ENCODE assay signal across 25 mouse cellular contexts in the genomic region with DNA sequence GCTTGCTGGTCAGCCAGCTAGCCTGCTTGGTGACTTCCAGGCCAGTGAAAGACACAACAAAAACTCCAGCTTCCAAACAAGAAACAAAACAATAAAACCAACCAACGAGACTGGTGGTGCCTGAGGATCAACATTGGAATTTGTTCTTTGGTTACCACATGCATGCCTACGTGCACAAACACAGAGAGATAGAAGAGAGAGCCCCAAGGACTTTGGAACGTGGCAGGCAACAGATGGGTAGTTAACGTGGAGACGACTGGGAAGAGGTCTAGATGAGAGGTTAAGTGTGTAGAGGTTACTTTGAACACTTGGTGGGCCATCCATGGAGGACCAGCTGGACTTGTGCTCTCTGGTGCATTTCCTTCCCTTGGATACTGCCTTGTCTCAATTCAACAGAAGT.
"Had no signal": no experiment of that assay in that cellular context is flagged by ENCODE, and none has a peak within 500 bp of the region (broad histone marks: within the 10 kb centered on the region; RNA-seq: fewer than 3 reads in every experiment).

No protein-coding gene starts in this region.

- H3K4me1 ChIP-seq: forebrain, embryonic 15.5 days; heart, embryonic 13.5 days; heart, embryonic 15.5 days; hindbrain, embryonic 13.5 days; hindbrain, embryonic 15.5 days; limb, embryonic 10.5 days; limb, embryonic 12.5 days; liver, embryonic 13.5 days; liver, embryonic 15.5 days had no signal

- H3K27me3 ChIP-seq: forebrain, embryonic 15.5 days; heart, embryonic 13.5 days; heart, embryonic 15.5 days; hindbrain, embryonic 13.5 days; hindbrain, embryonic 15.5 days; kidney, embryonic 15.5 days; limb, embryonic 12.5 days had no signal

- H3K4me2 ChIP-seq: forebrain, embryonic 15.5 days; heart, embryonic 11.5 days; heart, embryonic 13.5 days; heart, embryonic 15.5 days; hindbrain, embryonic 13.5 days; hindbrain, embryonic 15.5 days; kidney, embryonic 15.5 days; limb, embryonic 12.5 days; liver, embryonic 13.5 days; liver, embryonic 15.5 days had no signal

- H3K9ac ChIP-seq: forebrain, embryonic 15.5 days; forebrain, postnatal 0 days; heart, embryonic 13.5 days; heart, embryonic 15.5 days; hindbrain, embryonic 13.5 days; hindbrain, embryonic 15.5 days; kidney, embryonic 15.5 days; limb, embryonic 12.5 days; liver, embryonic 13.5 days; liver, embryonic 15.5 days had no signal

- H3K27ac ChIP-seq: forebrain, embryonic 15.5 days; heart, adult 2 months; heart, embryonic 13.5 days; heart, embryonic 15.5 days; hindbrain, embryonic 13.5 days; hindbrain, embryonic 15.5 days; hindbrain, postnatal 0 days; kidney, embryonic 15.5 days; kidney, postnatal 0 days; layer of hippocampus, adult 2 months; left cerebral cortex, adult 2 months; limb, embryonic 10.5 days; limb, embryonic 12.5 days; liver, embryonic 13.5 days; liver, embryonic 15.5 days had no signal

- H3K36me3 ChIP-seq: forebrain, embryonic 15.5 days; heart, embryonic 13.5 days; heart, embryonic 15.5 days; hindbrain, embryonic 13.5 days; hindbrain, embryonic 15.5 days; kidney, embryonic 15.5 days; limb, embryonic 10.5 days; limb, embryonic 12.5 days; liver, embryonic 13.5 days; liver, embryonic 15.5 days had no signal

- ATAC-seq: forebrain, embryonic 15.5 days; forebrain, postnatal 0 days; hindbrain, postnatal 0 days had no signal

- H3K9me3 ChIP-seq: forebrain, embryonic 15.5 days; heart, embryonic 15.5 days; hindbrain, embryonic 15.5 days; kidney, embryonic 15.5 days; limb, embryonic 10.5 days had no signal

- DNase-seq: forebrain, postnatal 0 days; gastrocnemius, postnatal 14 days; gastrocnemius, postnatal 36 days; heart, adult 11 months; heart, adult 2 months; heart, postnatal 14 days; heart, postnatal 36 days; kidney, adult 8-10 months; kidney, postnatal 14 days; kidney, postnatal 4 days; liver, embryonic 13.5 days had no signal

- H3K4me3 ChIP-seq: forebrain, embryonic 15.5 days; heart, adult 2 months; heart, embryonic 13.5 days; heart, embryonic 15.5 days; hindbrain, embryonic 13.5 days; hindbrain, embryonic 15.5 days; kidney, embryonic 15.5 days; layer of hippocampus, adult 2 months; left cerebral cortex, adult 2 months; limb, embryonic 10.5 days; limb, embryonic 12.5 days; liver, embryonic 13.5 days; liver, embryonic 15.5 days had no signal
